Mouse (Mus musculus): ENCODE data around the gene Vamp3. TPM values are rescaled to one million over a fixed set of nuclear protein-coding genes. Genes with fewer than 3 reads are reported as not detected.

Gene Vamp3
- polyA plus RNA-seq, 1 experiment from 2014 or later, result 122 TPM

- Histone ChIP-seq H3K9ac (ENCODE audit: low read depth, low read length) (0 out of 2 replicates have a peak overlapping the region, but pooled peaks have one; percentile 68), H3K4me1 (ENCODE audit: control insufficient read depth, insufficient read depth, low read length) (peaks cover 7% of the 10 kb centered on the region; the same call in 1 of the 2 replicates), H3K9me3 (ENCODE audit: control insufficient read depth, low read length) (0 out of 2 replicates have a peak, but pooled peaks cover 4% of the 10 kb centered on the region), H3K4me2 (ENCODE audit: low read depth, low read length) (peak overlapping the region; percentile 66; the same call in 1 of the 2 replicates), H3K4me3 (ENCODE audit: low read length) (peak overlapping the region; percentile 94), H3K27me3 (replicated peaks; ENCODE audit: control insufficient read depth, insufficient read depth, low read length) (no peaks in the 10 kb centered on the region), H3K27ac (ENCODE audit: low read length) (peak overlapping the region; percentile 72; the same call in 1 of the 2 replicates), H3K36me3 (ENCODE audit: control insufficient read depth, insufficient read depth, low read length) (no peaks in the 10 kb centered on the region)
- WGBS, result 83% methylated on average over 4 of the region's 4 CpGs
- no peak for ATAC-seq
Observed at GRCm38 (mm10) chr4:151058634-151059033, 871 bp upstream of the Vamp3 start.

- ATAC-seq, result no peak
- H3K36me3 ChIP-seq (ENCODE audit: control insufficient read depth, insufficient read depth, low read length), result peaks cover 3% of the 10 kb centered on the region; the same call in 1 of the 2 replicates
Observed at GRCm38 (mm10) chr4:151051162-151051561, 6.6 kb downstream of the Vamp3 start.

DNA sequence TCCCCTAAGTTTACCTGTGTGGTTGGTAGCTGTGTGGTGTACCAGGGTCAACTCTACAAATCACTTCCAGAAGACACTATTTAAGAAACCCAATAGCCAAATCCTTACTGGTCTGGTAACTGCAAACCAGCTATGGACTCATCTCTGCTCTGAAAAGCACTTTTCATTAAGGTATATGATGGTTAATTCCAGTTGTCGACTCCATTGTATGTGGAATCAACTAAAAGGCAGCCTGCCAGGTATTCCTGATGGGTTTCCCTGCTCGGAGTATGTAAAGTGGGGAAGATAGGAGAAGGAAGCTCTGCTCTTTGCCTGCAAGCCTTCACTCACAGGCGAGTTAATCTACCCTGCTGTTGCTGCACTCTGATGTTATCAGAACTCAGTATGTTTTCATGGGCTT is 11.2 kb downstream of the Vamp3 start:
- H3K4me1 ChIP-seq (ENCODE audit: control insufficient read depth, insufficient read depth, low read length), result peaks cover 10% of the 10 kb centered on the region; the same call in 1 of the 2 replicates
- no peak for ATAC-seq
- H3K4me3 ChIP-seq (ENCODE audit: low read length), result no peak overlapping the region
- no peak overlapping the region for H3K27ac ChIP-seq (ENCODE audit: low read length)
- no peaks in the 10 kb centered on the region for H3K27me3 ChIP-seq (replicated peaks; ENCODE audit: control insufficient read depth, insufficient read depth, low read length)
- H3K9me3 ChIP-seq (ENCODE audit: control insufficient read depth, low read length), result no peaks in the 10 kb centered on the region
- H3K9ac ChIP-seq (ENCODE audit: low read depth, low read length), result no peak overlapping the region
- 84% methylated on average over 3 of the region's 3 CpGs for whole genome bisulfite sequencing
- H3K36me3 ChIP-seq (ENCODE audit: control insufficient read depth, insufficient read depth, low read length), result peaks cover 3% of the 10 kb centered on the region; the same call in 1 of the 2 replicates
- H3K4me2 ChIP-seq (ENCODE audit: low read depth, low read length), result no peak overlapping the region

More at GRCm38 (mm10) chr4:151051162-151051561, 6.6 kb downstream of the Vamp3 start:
- Histone ChIP-seq H3K9ac (ENCODE audit: low read depth, low read length) (no peak overlapping the region), H3K9me3 (ENCODE audit: control insufficient read depth, low read length) (no peaks in the 10 kb centered on the region), H3K4me2 (ENCODE audit: low read depth, low read length) (no peak overlapping the region), H3K4me3 (ENCODE audit: low read length) (no peak overlapping the region), H3K27ac (ENCODE audit: low read length) (no peak overlapping the region), H3K27me3 (replicated peaks; ENCODE audit: control insufficient read depth, insufficient read depth, low read length) (no peaks in the 10 kb centered on the region), H3K4me1 (ENCODE audit: control insufficient read depth, insufficient read depth, low read length) (peaks cover 1% of the 10 kb centered on the region; the same call in 1 of the 2 replicates)
- WGBS, result 83% methylated on average over 1 of the region's 1 CpGs

DNA sequence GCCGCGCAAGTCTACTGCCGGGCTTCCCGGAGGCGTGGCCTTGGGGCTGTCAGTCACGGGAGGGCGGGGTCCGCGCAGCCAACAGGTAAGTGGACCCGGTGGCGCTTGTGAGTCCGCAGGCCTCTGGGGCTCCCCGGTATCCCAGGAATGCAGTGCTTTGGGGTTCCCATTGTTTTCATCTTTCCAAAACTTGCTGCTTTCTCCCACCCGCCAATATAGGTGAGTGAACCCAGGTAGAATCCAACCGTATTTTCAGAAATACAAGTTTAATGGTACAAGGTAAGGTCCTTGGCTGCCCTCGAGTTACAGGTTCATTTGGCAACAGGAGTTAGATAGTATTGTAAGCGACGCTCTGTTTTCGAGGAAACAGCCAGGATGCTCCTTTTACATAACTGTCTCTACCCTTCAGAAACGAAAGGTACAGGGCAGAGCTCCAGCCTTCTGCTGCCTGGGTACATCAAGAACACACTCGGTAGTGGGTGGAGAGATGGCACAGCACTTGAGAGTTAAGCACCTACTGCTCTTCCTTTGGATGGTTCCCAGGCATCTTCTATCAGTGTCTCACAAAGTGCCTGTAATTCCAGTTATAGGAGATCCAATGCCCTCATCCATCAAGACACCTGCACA is 12.7 kb downstream of the Vamp3 start:
- 4% methylated on average over 21 of the region's 21 CpGs for WGBS
- Histone ChIP-seq H3K36me3 (ENCODE audit: control insufficient read depth, insufficient read depth, low read length) (peaks cover 3% of the 10 kb centered on the region; the same call in 1 of the 2 replicates), H3K4me3 (ENCODE audit: low read length) (peak overlapping the region; percentile 56), H3K4me1 (ENCODE audit: control insufficient read depth, insufficient read depth, low read length) (peaks cover 10% of the 10 kb centered on the region; the same call in 1 of the 2 replicates), H3K27ac (ENCODE audit: low read length) (peak overlapping the region; percentile 18; the same call in 1 of the 2 replicates), H3K27me3 (replicated peaks; ENCODE audit: control insufficient read depth, insufficient read depth, low read length) (no peaks in the 10 kb centered on the region), H3K4me2 (ENCODE audit: low read depth, low read length) (peak overlapping the region; percentile 98), H3K9ac (ENCODE audit: low read depth, low read length) (peak overlapping the region; percentile 53), H3K9me3 (ENCODE audit: control insufficient read depth, low read length) (no peaks in the 10 kb centered on the region)
- no peak; the same call in 1 of the 2 replicates for ATAC-seq

DNA sequence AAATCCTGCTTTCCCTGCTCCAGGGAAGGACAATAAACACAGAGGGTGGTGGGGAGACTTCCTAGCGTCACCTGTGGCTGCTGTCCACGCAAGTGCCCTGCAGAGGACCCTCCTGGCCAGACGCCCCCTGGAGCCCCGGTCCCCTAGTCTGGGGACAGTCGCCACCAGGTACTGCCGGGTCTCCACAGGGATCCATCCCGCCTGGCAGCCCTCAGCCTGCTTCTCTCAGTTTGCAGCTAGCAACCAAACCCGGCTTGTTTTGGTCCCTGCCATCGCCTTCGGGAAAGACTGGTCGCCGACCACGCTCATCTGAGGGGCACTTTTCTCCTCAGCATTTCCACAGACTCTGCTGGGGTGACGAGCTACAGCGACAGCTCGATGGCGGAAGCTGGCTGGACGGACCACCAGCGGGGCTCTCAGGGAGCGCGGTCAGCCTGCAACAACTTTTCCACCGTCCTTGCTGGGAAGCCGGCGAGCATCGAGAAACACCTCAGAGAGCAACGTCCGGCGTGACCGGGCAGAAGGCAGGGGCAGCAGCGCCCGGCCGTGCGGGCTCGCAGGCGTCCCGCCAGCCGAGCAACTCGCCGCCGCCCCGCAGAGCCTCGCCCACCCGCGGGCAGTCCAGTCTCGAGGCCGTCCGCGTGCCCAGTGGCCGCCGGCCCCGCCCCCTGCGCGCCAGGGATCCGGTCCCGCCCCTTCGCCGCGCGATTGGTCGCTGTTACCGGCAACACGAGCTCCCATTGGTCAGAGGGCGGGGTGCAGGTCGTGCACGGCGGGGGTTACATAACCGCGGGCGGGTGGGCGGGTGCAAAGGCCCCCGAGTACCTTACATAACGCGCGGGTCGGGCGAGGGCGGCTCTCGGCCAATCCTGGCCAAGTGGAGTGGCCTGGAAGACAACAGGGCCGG is 13.5 kb downstream of the Vamp3 start, which contains the start of gene Per3:
TSS of gene Per3 (minus strand) at position 629 of the 907 bp plus-strand sequence.
- peak; percentile 99 for ATAC-seq
- H3K4me3 ChIP-seq (ENCODE audit: low read length), result peak within 1 kb of the TSS; percentile 56
- H3K4me2 ChIP-seq (ENCODE audit: low read depth, low read length), result peak within 1 kb of the TSS; percentile 98
- H3K9ac ChIP-seq (ENCODE audit: low read depth, low read length), result peak within 1 kb of the TSS; percentile 70
- H3K9me3 ChIP-seq (ENCODE audit: control insufficient read depth, low read length), result no peaks in the 10 kb centered on the region
- H3K27me3 ChIP-seq (replicated peaks; ENCODE audit: control insufficient read depth, insufficient read depth, low read length), result no peaks in the 10 kb centered on the region
- under 1% methylated on average over 65 of the region's 79 CpGs for WGBS
- H3K36me3 ChIP-seq (ENCODE audit: control insufficient read depth, insufficient read depth, low read length), result peaks cover 1% of the 10 kb centered on the region; the same call in 1 of the 2 replicates
- peak within 1 kb of the TSS; percentile 18; the same call in 1 of the 2 replicates for H3K27ac ChIP-seq (ENCODE audit: low read length)
- peaks cover 10% of the 10 kb centered on the region; the same call in 1 of the 2 replicates for H3K4me1 ChIP-seq (ENCODE audit: control insufficient read depth, insufficient read depth, low read length)

- no peak for ATAC-seq
- Histone ChIP-seq H3K9ac (ENCODE audit: low read depth, low read length) (peak overlapping the region; percentile 70; the same call in 1 of the 2 replicates), H3K27ac (ENCODE audit: low read length) (no peak overlapping the region), H3K4me1 (ENCODE audit: control insufficient read depth, insufficient read depth, low read length) (peaks cover 10% of the 10 kb centered on the region; the same call in 1 of the 2 replicates), H3K4me3 (ENCODE audit: low read length) (peak overlapping the region; percentile 56; the same call in 1 of the 2 replicates), H3K9me3 (ENCODE audit: control insufficient read depth, low read length) (no peaks in the 10 kb centered on the region), H3K27me3 (replicated peaks; ENCODE audit: control insufficient read depth, insufficient read depth, low read length) (no peaks in the 10 kb centered on the region), H3K36me3 (ENCODE audit: control insufficient read depth, insufficient read depth, low read length) (no peaks in the 10 kb centered on the region), H3K4me2 (ENCODE audit: low read depth, low read length) (peak overlapping the region; percentile 98)
- 28% methylated on average over 5 of the region's 5 CpGs for WGBS
Observed at GRCm38 (mm10) chr4:151043281-151043680, 14.5 kb downstream of the Vamp3 start.

DNA sequence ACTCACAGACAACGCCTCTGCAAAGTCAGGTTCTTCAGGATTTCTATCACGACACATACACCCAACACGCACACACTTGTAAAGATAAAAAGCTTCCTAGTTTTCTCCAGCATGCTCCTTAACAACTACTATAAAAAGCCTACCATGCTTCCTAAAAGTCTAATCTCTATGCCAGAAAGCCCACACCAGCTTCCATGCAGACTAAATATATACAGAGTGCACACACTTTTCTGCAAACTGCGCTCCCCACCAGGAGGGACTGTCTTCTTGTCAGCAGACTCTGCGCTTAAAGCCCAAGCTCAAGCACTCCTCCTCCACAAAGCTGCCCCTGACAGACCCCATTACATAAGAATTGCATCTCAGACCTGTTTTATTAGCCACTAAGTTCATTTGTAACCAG is 16.3 kb downstream of the Vamp3 start:
- no peak overlapping the region for H3K4me3 ChIP-seq (ENCODE audit: low read length)
- no peaks in the 10 kb centered on the region for H3K36me3 ChIP-seq (ENCODE audit: control insufficient read depth, insufficient read depth, low read length)
- 83% methylated on average over 5 of the region's 5 CpGs for WGBS
- H3K4me1 ChIP-seq (ENCODE audit: control insufficient read depth, insufficient read depth, low read length), result peaks cover 10% of the 10 kb centered on the region; the same call in 1 of the 2 replicates
- H3K9ac ChIP-seq (ENCODE audit: low read depth, low read length), result no peak overlapping the region
- no peaks in the 10 kb centered on the region for H3K9me3 ChIP-seq (ENCODE audit: control insufficient read depth, low read length)
- ATAC-seq, result no peak
- no peaks in the 10 kb centered on the region for H3K27me3 ChIP-seq (replicated peaks; ENCODE audit: control insufficient read depth, insufficient read depth, low read length)
- no peak overlapping the region for H3K27ac ChIP-seq (ENCODE audit: low read length)
- no peak overlapping the region for H3K4me2 ChIP-seq (ENCODE audit: low read depth, low read length)

GRCm38 (mm10) chr4:151037800-151038199 is 20.0 kb downstream of the Vamp3 start:
- ATAC-seq, result no peak
- H3K27me3 ChIP-seq (replicated peaks; ENCODE audit: control insufficient read depth, insufficient read depth, low read length), result no peaks in the 10 kb centered on the region
- H3K4me1 ChIP-seq (ENCODE audit: control insufficient read depth, insufficient read depth, low read length), result no peaks in the 10 kb centered on the region
- no peak overlapping the region for H3K4me3 ChIP-seq (ENCODE audit: low read length)
- H3K36me3 ChIP-seq (ENCODE audit: control insufficient read depth, insufficient read depth, low read length), result no peaks in the 10 kb centered on the region
- no peaks in the 10 kb centered on the region for H3K9me3 ChIP-seq (ENCODE audit: control insufficient read depth, low read length)
- 89% methylated on average over 11 of the region's 11 CpGs for WGBS
- H3K4me2 ChIP-seq (ENCODE audit: low read depth, low read length), result no peak overlapping the region
- H3K27ac ChIP-seq (ENCODE audit: low read length), result no peak overlapping the region
- no peak overlapping the region for H3K9ac ChIP-seq (ENCODE audit: low read depth, low read length)

- Histone ChIP-seq H3K27ac (ENCODE audit: low read length) (no peak overlapping the region), H3K9me3 (ENCODE audit: control insufficient read depth, low read length) (no peaks in the 10 kb centered on the region), H3K4me1 (ENCODE audit: control insufficient read depth, insufficient read depth, low read length) (no peaks in the 10 kb centered on the region), H3K36me3 (ENCODE audit: control insufficient read depth, insufficient read depth, low read length) (no peaks in the 10 kb centered on the region), H3K4me3 (ENCODE audit: low read length) (no peak overlapping the region), H3K4me2 (ENCODE audit: low read depth, low read length) (no peak overlapping the region), H3K9ac (ENCODE audit: low read depth, low read length) (no peak overlapping the region), H3K27me3 (replicated peaks; ENCODE audit: control insufficient read depth, insufficient read depth, low read length) (no peaks in the 10 kb centered on the region)
- WGBS, result 83% methylated on average over 7 of the region's 7 CpGs
- no peak for ATAC-seq
Observed at GRCm38 (mm10) chr4:151036521-151036920, 21.2 kb downstream of the Vamp3 start.
